Mouse (Mus musculus) midbrain, postnatal 0 days (tissue): ENCODE data around the gene Klhdc1. TPM values are rescaled to one million over a fixed set of nuclear protein-coding genes. Genes with fewer than 3 reads are reported as not detected.

ENCODE experiments used
- ATAC-seq: fragments of 200-750 bp; cut with Nextera tagmentation; 2 replicates; pipeline ENCODE4 v1.8.0; 2017; ENCODE audit warnings: moderate number of reproducible peaks, mild to moderate bottlenecking, moderate TSS enrichment, moderate library complexity; ENCODE audit not compliant: low FRiP score
- DNase-seq: peaks from one replicate; pipeline ENCODE4 v3.0.0-alpha.2; 2015; ENCODE audit warnings: low spot score
- H3K27ac ChIP-seq: fragments of 300-500 bp; sonication (generic); 2 replicates; pipeline ENCODE4 v1.5.1; 2014; ENCODE audit warnings: low read depth, mild to moderate bottlenecking, low read length, mixed read lengths
- H3K27me3 ChIP-seq: fragments of 300-500 bp; sonication (generic); 2 replicates; pipeline ENCODE4 v1.6.1; 2014; ENCODE audit warnings: low read length, control low read depth, mixed read lengths; ENCODE audit not compliant: insufficient read depth
- H3K36me3 ChIP-seq: fragments of 300-500 bp; sonication (generic); 2 replicates; pipeline ENCODE4 v1.6.1; 2014; ENCODE audit warnings: low read length, control low read depth, mixed read lengths; ENCODE audit not compliant: insufficient read depth
- H3K4me1 ChIP-seq: fragments of 300-500 bp; sonication (generic); 2 replicates; pipeline ENCODE4 v1.6.1; 2014; ENCODE audit warnings: mild to moderate bottlenecking, control low read depth, antibody characterized with exemption, low read length, mixed read lengths; ENCODE audit not compliant: insufficient read depth
- H3K4me2 ChIP-seq: fragments of 300-500 bp; sonication (generic); 2 replicates; pipeline ENCODE4 v1.6.1; 2014; ENCODE audit warnings: low read depth, mild to moderate bottlenecking, low read length, mixed read lengths; ENCODE audit not compliant: poor library complexity, severe bottlenecking
- H3K4me3 ChIP-seq: fragments of 300-500 bp; sonication (generic); 2 replicates; pipeline ENCODE4 v1.5.1; 2014; ENCODE audit warnings: low read depth, mild to moderate bottlenecking, low read length, moderate library complexity
- H3K9ac ChIP-seq: fragments of 300-500 bp; sonication (generic); replicated peaks from 2 replicates; pipeline ENCODE4 v1.6.1; 2014; ENCODE audit warnings: mild to moderate bottlenecking, low read length, moderate library complexity, mixed read lengths; ENCODE audit not compliant: poor library complexity, severe bottlenecking
- H3K9me3 ChIP-seq: fragments of 300-500 bp; sonication (generic); 2 replicates; pipeline ENCODE4 v1.6.1; 2016; ENCODE audit warnings: low read length, control low read depth
- CTCF ChIP-seq: IDR thresholded peaks from 2 replicates; pipeline ENCODE4 v1.5.1; 2016; ENCODE audit warnings: antibody characterized with exemption, mild to moderate bottlenecking
- WGBS: fragments of 180-500 bp; shearing (Covaris S2); extraction: QIAGEN DNeasy Blood & Tissue Kit; methylation state at CpG from one replicate; pipeline ENCODE4 v1.1.7; 2014; 5-methylcytosine and 5-hydroxymethylcytosine counted together
- polyA plus RNA-seq: library from polyadenylated mRNA; unstranded; fragments of >200 nt; fragmentation: Nextera tagmentation; extraction: Ambion mirVana; gene quantifications from 2 replicates; pipeline ENCODE4 v1.2.1, GENCODE M21; 2015
- total RNA-seq: library from RNA; depleted of rRNA; stranded (reverse); fragments of >200 nt; gene quantifications from 2 replicates; pipeline ENCODE4 v1.2.3, GENCODE M21; 2014

Klhdc1 gene
- total and polyA plus RNA-seq, 2 experiments from 2014 or later: 8.5 to 25.6 TPM

DNA sequence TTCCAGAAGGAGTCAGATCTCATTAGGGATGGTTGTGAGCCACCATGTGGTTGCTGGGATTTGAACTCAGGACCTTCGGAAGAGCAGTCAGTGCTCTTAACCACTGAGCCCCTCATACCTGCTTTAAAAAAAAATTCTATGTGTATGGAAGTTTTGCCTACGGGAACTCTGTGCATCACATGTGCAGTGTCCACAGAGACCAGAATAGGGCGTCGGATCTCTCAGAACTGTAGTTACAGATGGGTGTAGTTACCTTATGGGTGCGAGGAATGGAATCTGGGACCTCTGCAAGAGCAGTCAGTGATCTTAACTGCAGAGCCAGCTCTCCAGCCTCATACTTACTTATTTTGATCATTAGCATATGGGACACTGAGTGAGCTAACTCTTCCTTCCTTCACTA, 21.3 kb downstream of the Klhdc1 start:
- H3K36me3 ChIP-seq: no peaks in the 10 kb centered on the region
- H3K9ac ChIP-seq: no peak overlapping the region
- WGBS: 95% methylated on average over 5 of the region's 5 CpGs
- ATAC-seq (no peak), DNase-seq (no peak)
- no peak overlapping the region for H3K27ac ChIP-seq
- no peak for TF ChIP-seq CTCF
- H3K4me1 ChIP-seq: no peaks in the 10 kb centered on the region
- H3K4me2 ChIP-seq: no peak overlapping the region
- H3K27me3 ChIP-seq: no peaks in the 10 kb centered on the region
- H3K9me3 ChIP-seq: no peaks in the 10 kb centered on the region
- no peak overlapping the region for H3K4me3 ChIP-seq

DNA sequence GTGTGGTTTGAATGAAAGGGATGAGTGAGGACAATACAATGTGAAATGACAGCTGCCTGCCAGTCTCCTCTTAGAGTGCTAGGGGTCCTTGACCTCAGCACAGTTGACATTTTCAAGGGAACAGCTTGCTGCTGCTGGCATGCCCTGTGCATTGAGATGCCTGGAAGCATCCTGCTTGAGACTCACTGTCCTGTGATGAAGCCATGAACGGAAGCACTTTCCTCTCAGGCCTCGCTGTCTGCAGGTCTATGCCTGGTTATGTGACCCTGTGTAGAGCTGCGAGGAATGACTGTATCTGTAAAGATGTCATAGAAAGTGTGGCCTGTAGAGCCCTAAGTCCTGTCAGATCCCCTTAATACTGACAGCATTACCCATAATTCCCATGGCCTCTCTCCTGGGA, 24.1 kb downstream of the Klhdc1 start:
- no peaks in the 10 kb centered on the region for H3K27me3 ChIP-seq
- H3K4me2 ChIP-seq: no peak overlapping the region
- H3K27ac ChIP-seq: no peak overlapping the region
- no peaks in the 10 kb centered on the region for H3K4me1 ChIP-seq
- no peak overlapping the region for H3K9ac ChIP-seq
- H3K9me3 ChIP-seq: no peaks in the 10 kb centered on the region
- DNase-seq (no peak), ATAC-seq (no peak)
- H3K4me3 ChIP-seq: no peak overlapping the region
- no peaks in the 10 kb centered on the region for H3K36me3 ChIP-seq
- no peak for TF ChIP-seq CTCF
- WGBS: 90% methylated on average over 3 of the region's 3 CpGs

DNA sequence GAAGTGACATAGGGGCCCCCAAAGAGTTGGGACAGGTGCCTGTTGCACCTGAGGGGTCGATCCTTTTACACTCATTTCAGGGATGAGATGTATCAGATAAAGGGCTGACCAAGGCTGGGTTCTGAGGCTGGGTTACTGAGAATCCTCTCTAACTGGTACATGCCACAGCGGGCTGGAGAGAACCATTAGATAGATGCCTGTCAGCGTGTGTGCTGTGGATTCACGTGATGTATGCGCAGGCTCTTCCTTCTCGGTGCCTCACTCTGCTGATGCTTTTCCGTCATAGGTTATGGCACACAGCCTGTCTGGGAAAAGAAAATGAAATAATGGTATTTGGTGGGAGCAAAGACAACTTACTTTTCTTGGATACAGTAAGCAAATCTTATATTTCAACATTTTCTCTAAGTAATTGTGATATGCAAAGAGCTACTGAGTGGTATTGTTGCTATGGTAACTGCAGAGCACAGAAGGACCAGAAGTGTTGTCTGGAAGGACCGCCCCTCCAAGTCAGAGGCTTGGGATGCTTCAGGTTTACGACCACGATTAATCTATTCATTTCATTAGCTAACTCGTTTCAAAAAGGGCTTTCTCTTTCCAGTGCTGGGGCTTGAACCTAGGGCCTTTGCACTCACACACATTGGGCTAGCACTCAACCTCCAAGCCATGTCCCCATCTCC, 27.1 kb downstream of the Klhdc1 start:
- no peak overlapping the region for H3K27ac ChIP-seq
- no peak overlapping the region for H3K4me3 ChIP-seq
- TF ChIP-seq CTCF: no peak
- WGBS: 65% methylated on average over 11 of the region's 11 CpGs
- DNase-seq (peak; percentile 15), ATAC-seq (no peak)
- H3K9ac ChIP-seq: no peak overlapping the region
- no peaks in the 10 kb centered on the region for H3K36me3 ChIP-seq
- no peaks in the 10 kb centered on the region for H3K4me1 ChIP-seq
- no peaks in the 10 kb centered on the region for H3K9me3 ChIP-seq
- H3K4me2 ChIP-seq: no peak overlapping the region
- H3K27me3 ChIP-seq: no peaks in the 10 kb centered on the region

DNA sequence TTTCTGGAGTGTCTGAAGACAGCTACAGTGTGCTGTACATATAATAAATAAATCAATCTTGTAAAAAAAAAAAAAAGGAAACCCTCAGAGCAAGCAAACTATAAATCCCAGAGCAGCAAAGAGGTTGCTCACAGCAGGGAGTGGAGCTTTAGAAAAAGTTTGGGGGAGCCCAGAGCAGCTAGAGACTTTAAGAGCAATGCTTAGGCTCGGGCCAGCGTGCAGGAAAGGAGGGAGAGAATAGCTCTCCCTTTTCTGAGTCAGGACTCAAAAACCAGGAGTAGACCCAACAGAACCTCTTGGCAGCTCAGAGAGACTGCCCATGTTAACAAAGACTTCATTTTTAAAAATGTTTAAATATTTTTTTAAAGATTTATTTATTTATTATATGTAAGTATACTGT, 28.0 kb downstream of the Klhdc1 start:
- ATAC-seq: no peak

DNA sequence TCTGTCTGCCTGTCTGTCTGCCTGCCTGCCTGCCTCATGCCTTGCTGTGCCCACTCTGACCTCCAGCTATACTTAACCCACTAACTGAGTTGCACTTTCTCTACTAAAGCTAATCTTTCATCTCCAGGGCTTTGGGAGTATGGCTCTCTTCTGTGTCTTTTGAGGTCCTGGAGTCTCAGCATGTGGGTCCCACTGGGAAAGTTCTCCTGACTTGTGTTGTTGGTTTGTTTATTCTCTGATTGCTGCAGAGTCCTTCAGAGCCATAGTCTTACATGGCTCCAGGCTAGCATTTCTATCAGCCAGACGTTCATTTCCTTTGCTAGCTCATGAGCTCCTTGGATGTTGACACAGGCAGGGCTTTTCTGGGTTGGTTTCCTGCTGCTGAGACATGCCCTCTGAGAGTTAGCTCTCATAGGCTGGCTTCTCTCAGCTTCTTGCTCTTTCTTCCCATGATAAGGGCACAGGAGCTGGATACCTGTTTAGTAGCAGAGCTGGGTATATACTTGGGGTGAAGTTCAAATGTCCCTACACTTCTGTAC, 39.0 kb downstream of the Klhdc1 start:
- WGBS: 58% methylated on average over 1 of the region's 1 CpGs
- Histone ChIP-seq H3K4me2 (no peak overlapping the region), H3K4me1 (no peaks in the 10 kb centered on the region), H3K9me3 (no peaks in the 10 kb centered on the region), H3K4me3 (no peak overlapping the region), H3K27ac (no peak overlapping the region), H3K9ac (no peak overlapping the region), H3K36me3 (no peaks in the 10 kb centered on the region), H3K27me3 (no peaks in the 10 kb centered on the region)
- TF ChIP-seq CTCF: no peak
- no peak for DNase-seq
- ATAC-seq: no peak

More for the DNA sequence above, 28.0 kb downstream of the Klhdc1 start:
- no peak for TF ChIP-seq CTCF
- Histone ChIP-seq H3K9ac (no peak overlapping the region), H3K27me3 (no peaks in the 10 kb centered on the region), H3K4me2 (no peak overlapping the region), H3K9me3 (no peaks in the 10 kb centered on the region), H3K27ac (no peak overlapping the region), H3K36me3 (no peaks in the 10 kb centered on the region), H3K4me1 (no peaks in the 10 kb centered on the region), H3K4me3 (no peak overlapping the region)
- no peak for DNase-seq
- WGBS: 55% methylated on average over 2 of the region's 2 CpGs

DNA sequence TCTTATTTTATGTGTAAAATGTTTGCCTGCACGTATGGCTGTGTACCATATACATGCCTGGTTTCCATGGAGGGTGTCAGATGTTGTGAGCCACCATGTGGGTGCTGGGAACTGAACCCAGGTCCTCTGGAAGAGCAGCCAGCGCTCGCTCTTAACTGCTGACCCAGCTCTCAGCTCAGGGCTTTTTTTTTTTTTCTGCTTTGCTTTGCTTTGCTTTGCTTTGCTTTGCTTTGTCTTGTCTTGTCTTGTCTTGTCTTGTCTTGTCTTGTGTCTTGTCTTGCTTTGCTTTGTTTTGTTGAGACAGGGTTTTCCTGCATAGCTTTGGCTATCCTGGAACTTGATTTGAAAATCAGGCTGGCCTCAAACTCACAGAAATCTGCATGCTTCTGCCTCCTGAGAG, 39.9 kb downstream of the Klhdc1 start:
- Histone ChIP-seq H3K4me2 (no peak overlapping the region), H3K9me3 (no peaks in the 10 kb centered on the region), H3K27ac (no peak overlapping the region), H3K9ac (no peak overlapping the region), H3K4me1 (no peaks in the 10 kb centered on the region), H3K4me3 (no peak overlapping the region), H3K36me3 (no peaks in the 10 kb centered on the region), H3K27me3 (no peaks in the 10 kb centered on the region)
- ATAC-seq (no peak), DNase-seq (no peak)
- TF ChIP-seq CTCF: no peak
- 93% methylated on average over 3 of the region's 3 CpGs for WGBS
